9 mouse cellular contexts compared by ENCODE assay signal in the genomic region with DNA sequence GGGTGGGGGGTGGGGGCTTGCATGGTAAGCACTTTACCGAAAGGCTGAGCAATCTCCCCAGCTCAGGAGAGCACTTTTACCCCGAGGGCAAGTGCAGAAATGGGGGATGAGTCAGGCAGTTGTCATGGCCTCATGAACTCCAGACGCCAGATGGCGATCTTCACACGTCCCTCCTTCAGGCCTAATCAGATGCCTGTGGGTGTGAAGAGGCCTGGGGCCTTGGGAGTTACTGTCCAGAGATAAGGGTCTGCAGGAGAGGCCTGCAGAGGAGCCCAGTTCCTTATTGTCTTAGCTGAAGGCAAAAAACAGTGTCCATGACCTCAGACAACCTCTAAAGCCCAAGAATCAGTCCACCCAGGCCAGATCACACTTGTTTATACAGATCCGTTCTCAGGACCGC. TPM values are rescaled to one million over a fixed set of nuclear protein-coding genes. Genes with fewer than 3 reads are reported as not detected.
DNase-seq lines count a peak whose midpoint lies in the region; ATAC-seq and TF ChIP-seq lines count a peak whose summit lies in the region.
"Had no signal": no experiment of that assay in that cellular context is flagged by ENCODE, and none has a peak within 500 bp of the region (broad histone marks: within the 10 kb centered on the region; RNA-seq: fewer than 3 reads in every experiment).

No protein-coding gene starts in this region.

- no peaks in the 10 kb centered on the region for H3K27me3 ChIP-seq in limb, embryonic 13.5 days
- H3K27me3 ChIP-seq in limb, embryonic 10.5 days (ENCODE audit: low read depth, poor library complexity, severe bottlenecking), result no peaks in the 10 kb centered on the region
- H3K27me3 ChIP-seq in intestine, embryonic 15.5 days (replicated peaks), result no peaks in the 10 kb centered on the region
- H3K27me3 ChIP-seq in midbrain, embryonic 13.5 days, result no peaks in the 10 kb centered on the region
- H3K27me3 ChIP-seq in splenic B cell, adult 2 months (ENCODE audit: control insufficient read depth, insufficient read depth, low read length, poor library complexity, severe bottlenecking), result no peaks in the 10 kb centered on the region

- ATAC-seq in limb, embryonic 13.5 days (ENCODE audit: low FRiP score, low read depth), result no peak
- ATAC-seq in intestine, embryonic 15.5 days, result peak; percentile 78
- no peak for ATAC-seq in midbrain, embryonic 13.5 days

- no peak overlapping the region for H3K9ac ChIP-seq in limb, embryonic 13.5 days
- H3K9ac ChIP-seq in intestine, embryonic 15.5 days, result no peak overlapping the region
- H3K9ac ChIP-seq in midbrain, embryonic 13.5 days (replicated peaks), result peak overlapping the region; percentile 36; the same call in 1 of the 2 replicates

- no peak overlapping the region for H3K4me3 ChIP-seq in limb, embryonic 13.5 days
- no peak overlapping the region for H3K4me3 ChIP-seq in limb, embryonic 10.5 days
- H3K4me3 ChIP-seq in gastrocnemius, adult 2 months, result no peak overlapping the region
- H3K4me3 ChIP-seq in intestine, embryonic 15.5 days (replicated peaks), result no peak overlapping the region
- no peak overlapping the region for H3K4me3 ChIP-seq in midbrain, embryonic 13.5 days (replicated peaks)

- TF ChIP-seq CTCF in gastrocnemius, adult 2 months (IDR thresholded peaks at IDR 0.05), result peak; percentile 79

- 27% methylated on average over 7 of the region's 7 CpGs for WGBS in limb, embryonic 13.5 days
- WGBS in limb, embryonic 10.5 days, result 30% methylated on average over 7 of the region's 7 CpGs
- 19% methylated on average over 7 of the region's 7 CpGs for WGBS in intestine, embryonic 15.5 days
- WGBS in midbrain, embryonic 13.5 days, result 36% methylated on average over 7 of the region's 7 CpGs

- H3K36me3 ChIP-seq in limb, embryonic 13.5 days, result peaks cover 92% of the 10 kb centered on the region
- H3K36me3 ChIP-seq in limb, embryonic 10.5 days, result peaks cover 88% of the 10 kb centered on the region
- peaks cover 15% of the 10 kb centered on the region for H3K36me3 ChIP-seq in intestine, embryonic 15.5 days
- peaks cover 20% of the 10 kb centered on the region for H3K36me3 ChIP-seq in midbrain, embryonic 13.5 days
- peaks cover 2% of the 10 kb centered on the region; the same call in 1 of the 2 replicates for H3K36me3 ChIP-seq in splenic B cell, adult 2 months (ENCODE audit: control insufficient read depth, insufficient read depth, low read length, poor library complexity, severe bottlenecking)

- H3K4me1 ChIP-seq in limb, embryonic 13.5 days, result no peaks in the 10 kb centered on the region
- 0 out of 2 replicates have a peak, but pooled peaks cover 1% of the 10 kb centered on the region for H3K4me1 ChIP-seq in limb, embryonic 10.5 days
- peaks cover 8% of the 10 kb centered on the region; the same call in 1 of the 2 replicates for H3K4me1 ChIP-seq in intestine, embryonic 15.5 days (replicated peaks)
- peaks cover 5% of the 10 kb centered on the region for H3K4me1 ChIP-seq in midbrain, embryonic 13.5 days (replicated peaks)

- no peak for DNase-seq in limb, embryonic 10.5 days (ENCODE audit: low spot score)
- DNase-seq in c-Kit-positive CD71-positive TER-119-negative erythroid progenitor cells, embryonic 14.5 days (ENCODE audit: low read depth), result peak; percentile 78
- DNase-seq in gastrocnemius, adult 2 months, result peak; percentile 82
- peak; percentile 70 to 75 for DNase-seq in left cerebral cortex, postnatal 14 days (ENCODE audit: low spot score in 2 of 2)
- peak; percentile 48 for DNase-seq in splenic B cell, adult 2 months (ENCODE audit: low read depth, low spot score)

- H3K27ac ChIP-seq in limb, embryonic 13.5 days, result peak overlapping the region; percentile 8; the same call in 1 of the 2 replicates
- H3K27ac ChIP-seq in limb, embryonic 10.5 days, result no peak overlapping the region
- H3K27ac ChIP-seq in gastrocnemius, adult 2 months, result peak overlapping the region; percentile 28; the same call in 1 of the 2 replicates
- no peak overlapping the region for H3K27ac ChIP-seq in intestine, embryonic 15.5 days
- H3K27ac ChIP-seq in midbrain, embryonic 13.5 days, result no peak overlapping the region; the same call in 1 of the 2 replicates

- no peak overlapping the region for H3K4me2 ChIP-seq in limb, embryonic 13.5 days (replicated peaks)
- no peak overlapping the region for H3K4me2 ChIP-seq in intestine, embryonic 15.5 days (replicated peaks)
- no peak overlapping the region for H3K4me2 ChIP-seq in midbrain, embryonic 13.5 days (replicated peaks)

- intact Hi-C loops in gastrocnemius, adult 2 months (cut with DNase I), result loop anchor here (2.0 kb wide), 2 partner anchors 47 to 129 kb away; a partner anchor contains a TSS
- intact Hi-C loops in left cerebral cortex, postnatal 14 days (cut with DNase I), result loop anchor here (5.0 kb wide), 1 partner anchor 46 kb away; a partner anchor contains a TSS

- no peaks in the 10 kb centered on the region for H3K9me3 ChIP-seq in limb, embryonic 13.5 days
- H3K9me3 ChIP-seq in limb, embryonic 10.5 days (replicated peaks), result no peaks in the 10 kb centered on the region
- H3K9me3 ChIP-seq in intestine, embryonic 15.5 days, result no peaks in the 10 kb centered on the region
- no peaks in the 10 kb centered on the region for H3K9me3 ChIP-seq in midbrain, embryonic 13.5 days

RNA-seq across cellular contexts. Expression of a gene that starts 10.4 kb away (rescaled TPM):
- 169 and 170 TPM in 2 replicates for polyA plus RNA-seq in limb, embryonic 13.5 days (2015; fragmentation: Nextera tagmentation; extraction: Ambion mirVana)
- 67.6 and 89.5 TPM in 2 replicates for polyA plus RNA-seq in limb, embryonic 10.5 days (2016; fragmentation: Nextera tagmentation; extraction: Ambion mirVana)
- total RNA-seq in gastrocnemius, adult 2 months (2021), result 1 to 10 TPM; 1.9 to 4.5 TPM
- 84.2 and 86.6 TPM in 2 replicates for polyA plus RNA-seq in intestine, embryonic 15.5 days (2015; fragmentation: Nextera tagmentation; extraction: Ambion mirVana)
- 10 to 100 TPM; 10.0 to 12.2 TPM for total RNA-seq in left cerebral cortex, postnatal 14 days (2021)
- 16.4 and 19.9 TPM in 2 replicates for polyA plus RNA-seq in midbrain, embryonic 13.5 days (2015; fragmentation: Nextera tagmentation; extraction: Ambion mirVana)
- total RNA-seq: neutrophil, adult 5-6 weeks had no signal

RNA-seq across cellular contexts. Expression of a gene that starts 11.2 kb away (rescaled TPM):
- 77.1 and 81.9 TPM in 2 replicates for polyA plus RNA-seq in limb, embryonic 13.5 days (2015; fragmentation: Nextera tagmentation; extraction: Ambion mirVana)
- 33.9 and 45.3 TPM in 2 replicates for polyA plus RNA-seq in limb, embryonic 10.5 days (2016; fragmentation: Nextera tagmentation; extraction: Ambion mirVana)
- 1 to 10 TPM; 2.0 to 4.6 TPM for total RNA-seq in gastrocnemius, adult 2 months (2021)
- polyA plus RNA-seq in intestine, embryonic 15.5 days (2015; fragmentation: Nextera tagmentation; extraction: Ambion mirVana), result 44.1 and 45.4 TPM in 2 replicates
- total RNA-seq in left cerebral cortex, postnatal 14 days (2021), result 1 to 10 TPM; 5.7 to 5.8 TPM
- polyA plus RNA-seq in midbrain, embryonic 13.5 days (2015; fragmentation: Nextera tagmentation; extraction: Ambion mirVana), result 13.7 and 16.8 TPM in 2 replicates
- total RNA-seq: neutrophil, adult 5-6 weeks had no signal

RNA-seq across cellular contexts. Expression of a gene that starts 15.8 kb away (rescaled TPM):
- 176 and 181 TPM in 2 replicates for polyA plus RNA-seq in limb, embryonic 13.5 days (2015; fragmentation: Nextera tagmentation; extraction: Ambion mirVana)
- polyA plus RNA-seq in limb, embryonic 10.5 days (2016; fragmentation: Nextera tagmentation; extraction: Ambion mirVana), result 149 and 173 TPM in 2 replicates
- 1 to 10 TPM; 6.6 to 8.8 TPM for total RNA-seq in gastrocnemius, adult 2 months (2021)
- 94.2 and 100 TPM in 2 replicates for polyA plus RNA-seq in intestine, embryonic 15.5 days (2015; fragmentation: Nextera tagmentation; extraction: Ambion mirVana)
- total RNA-seq in left cerebral cortex, postnatal 14 days (2021), result 10 to 100 TPM; 62.9 to 63.1 TPM
- 99.3 and 101 TPM in 2 replicates for polyA plus RNA-seq in midbrain, embryonic 13.5 days (2015; fragmentation: Nextera tagmentation; extraction: Ambion mirVana)

RNA-seq across cellular contexts. Expression of a gene that starts 15.9 kb away (rescaled TPM):
- polyA plus RNA-seq in limb, embryonic 13.5 days (2015; fragmentation: Nextera tagmentation; extraction: Ambion mirVana), result 1.0 and 1.6 TPM in 2 replicates
- polyA plus RNA-seq in limb, embryonic 10.5 days (2016; fragmentation: Nextera tagmentation; extraction: Ambion mirVana), result 0.63 and 0.69 TPM in 2 replicates
- total RNA-seq in gastrocnemius, adult 2 months (2021), result under 1 TPM; 0.23 to 0.39 TPM
- polyA plus RNA-seq in intestine, embryonic 15.5 days (2015; fragmentation: Nextera tagmentation; extraction: Ambion mirVana), result 0.35 and 0.47 TPM in 2 replicates
- 1 to 10 TPM; 1.4 to 2.2 TPM for total RNA-seq in left cerebral cortex, postnatal 14 days (2021)
- polyA plus RNA-seq in midbrain, embryonic 13.5 days (2015; fragmentation: Nextera tagmentation; extraction: Ambion mirVana), result 0.85 and 1.2 TPM in 2 replicates

RNA-seq across cellular contexts. Expression of a gene that starts 28.3 kb away (rescaled TPM):
- 62.7 and 73.6 TPM in 2 replicates for polyA plus RNA-seq in limb, embryonic 13.5 days (2015; fragmentation: Nextera tagmentation; extraction: Ambion mirVana)
- 35.6 and 41.8 TPM in 2 replicates for polyA plus RNA-seq in limb, embryonic 10.5 days (2016; fragmentation: Nextera tagmentation; extraction: Ambion mirVana)
- 100 to 1,000 TPM in 1 of 2 experiments, 10 to 100 TPM in 1; 68.6 to 104 TPM for total RNA-seq in gastrocnemius, adult 2 months (2021)
- 133 and 139 TPM in 2 replicates for polyA plus RNA-seq in intestine, embryonic 15.5 days (2015; fragmentation: Nextera tagmentation; extraction: Ambion mirVana)
- 10 to 100 TPM; 38.1 to 49.8 TPM for total RNA-seq in left cerebral cortex, postnatal 14 days (2021)
- 69.2 and 70.5 TPM in 2 replicates for polyA plus RNA-seq in midbrain, embryonic 13.5 days (2015; fragmentation: Nextera tagmentation; extraction: Ambion mirVana)

Comparison
In these comparisons a context has a peak if more than half of its experiments do, and no peak if none do; other contexts are left out.
1. H3K27ac ChIP-seq: peak in limb, embryonic 13.5 days (single experiment) and gastrocnemius, adult 2 months (single experiment); none in limb, embryonic 10.5 days (single experiment), intestine, embryonic 15.5 days (single experiment) and midbrain, embryonic 13.5 days (single experiment).